Mouse (Mus musculus): ENCODE measurements around the gene Slc17a2. TPM values are rescaled to one million over a fixed set of nuclear protein-coding genes. Genes with fewer than 3 reads are reported as not detected.

Gene Slc17a2
- polyA plus RNA-seq, 1 experiment: 0.08 TPM

DNA sequence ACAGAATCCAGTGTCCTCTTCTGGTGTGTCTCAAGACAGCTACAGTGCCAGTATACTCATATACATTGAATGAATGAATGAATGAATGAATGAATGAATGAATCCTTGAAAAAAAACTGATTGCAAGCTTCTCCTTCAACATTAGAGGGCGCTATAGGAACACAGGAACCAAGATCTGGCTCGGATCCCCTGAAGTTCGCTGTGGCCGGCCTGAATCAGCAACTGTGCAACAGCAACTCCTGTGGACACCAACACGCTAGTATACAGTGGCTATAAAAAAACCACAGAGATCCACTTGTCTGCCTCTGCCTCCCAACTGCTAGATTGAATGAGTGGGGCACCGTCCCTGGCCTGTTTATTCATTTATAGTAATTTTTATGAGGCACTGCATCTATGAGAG lies 26.3 kb downstream of the Slc17a2 start:
- Histone ChIP-seq H3K27me3 (ENCODE audit: control insufficient read depth, insufficient read depth, low read length) (no peaks in the 10 kb centered on the region), H3K4me1 (replicated peaks; ENCODE audit: control insufficient read depth, insufficient read depth, low read length) (no peaks in the 10 kb centered on the region), H3K4me3 (ENCODE audit: control insufficient read depth, insufficient read depth, low read length) (no peak overlapping the region), H3K36me3 (ENCODE audit: control insufficient read depth, insufficient read depth, low read length) (no peaks in the 10 kb centered on the region), H3K27ac (ENCODE audit: control insufficient read depth, insufficient read depth, low read length) (no peak overlapping the region)
- DNase-seq: no peak
- 17% methylated on average over 6 of the region's 6 CpGs for WGBS
- no peak for TF ChIP-seq POLR2A (IDR thresholded peaks at IDR 0.05; ENCODE audit: control insufficient read depth, extremely low read depth, insufficient read depth, low read length, poor library complexity)
- no peak for TF ChIP-seq CTCF (IDR thresholded peaks at IDR 0.05; ENCODE audit: borderline replicate concordance, control insufficient read depth, extremely low read depth, insufficient read depth, low read length, poor library complexity)

DNA sequence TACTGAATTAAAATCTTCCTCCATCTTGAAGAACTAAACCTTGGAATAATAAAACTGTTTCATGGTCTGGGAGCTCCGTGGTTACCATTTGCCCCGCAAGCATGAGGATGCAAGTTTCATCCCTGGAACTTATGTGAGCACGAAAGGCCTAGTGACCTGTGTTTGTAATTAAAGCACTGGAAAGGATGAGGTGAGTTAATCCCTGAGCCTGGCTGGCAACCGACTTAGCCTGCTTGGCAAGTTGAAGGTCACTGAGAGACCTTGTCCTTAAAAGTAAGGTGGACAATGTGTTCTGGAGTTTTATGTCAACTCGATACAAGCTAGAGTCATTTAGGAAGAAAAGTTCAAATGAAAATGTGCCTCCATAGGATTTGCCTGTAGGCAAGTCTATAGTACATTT lies 28.0 kb downstream of the Slc17a2 start:
- H3K27ac ChIP-seq (ENCODE audit: control insufficient read depth, insufficient read depth, low read length): no peak overlapping the region
- TF ChIP-seq POLR2A (IDR thresholded peaks at IDR 0.05; ENCODE audit: control insufficient read depth, extremely low read depth, insufficient read depth, low read length, poor library complexity) (no peak), CTCF (IDR thresholded peaks at IDR 0.05; ENCODE audit: borderline replicate concordance, control insufficient read depth, extremely low read depth, insufficient read depth, low read length, poor library complexity) (no peak)
- no peak for DNase-seq
- H3K27me3 ChIP-seq (ENCODE audit: control insufficient read depth, insufficient read depth, low read length): no peaks in the 10 kb centered on the region
- no peaks in the 10 kb centered on the region for H3K4me1 ChIP-seq (replicated peaks; ENCODE audit: control insufficient read depth, insufficient read depth, low read length)
- H3K4me3 ChIP-seq (ENCODE audit: control insufficient read depth, insufficient read depth, low read length): no peak overlapping the region
- WGBS: 97% methylated on average over 5 of the region's 5 CpGs
- H3K36me3 ChIP-seq (ENCODE audit: control insufficient read depth, insufficient read depth, low read length): no peaks in the 10 kb centered on the region

DNA sequence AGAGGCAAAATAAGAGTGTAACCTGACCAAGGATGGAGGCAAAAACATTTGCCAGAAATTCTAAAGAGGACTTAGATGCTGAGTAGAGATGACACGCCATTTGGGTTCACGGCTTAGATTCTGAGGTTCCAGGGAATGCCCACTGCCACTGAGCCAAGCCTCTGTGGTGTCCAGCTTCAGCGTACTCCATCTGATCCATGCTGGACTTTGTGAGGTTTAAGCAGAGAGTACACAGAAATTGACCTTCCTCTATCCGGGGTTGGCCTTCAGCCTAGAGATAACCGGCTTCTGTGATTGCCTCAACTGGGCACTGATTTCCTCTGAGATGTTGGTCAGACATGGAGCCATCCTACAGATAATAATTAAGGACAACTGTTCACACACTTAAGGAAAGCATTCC lies 29.8 kb downstream of the Slc17a2 start:
- WGBS: 94% methylated on average over 5 of the region's 5 CpGs
- Histone ChIP-seq H3K4me1 (replicated peaks; ENCODE audit: control insufficient read depth, insufficient read depth, low read length) (no peaks in the 10 kb centered on the region), H3K36me3 (ENCODE audit: control insufficient read depth, insufficient read depth, low read length) (no peaks in the 10 kb centered on the region), H3K4me3 (ENCODE audit: control insufficient read depth, insufficient read depth, low read length) (no peak overlapping the region), H3K27ac (ENCODE audit: control insufficient read depth, insufficient read depth, low read length) (no peak overlapping the region), H3K27me3 (ENCODE audit: control insufficient read depth, insufficient read depth, low read length) (no peaks in the 10 kb centered on the region)
- TF ChIP-seq POLR2A (IDR thresholded peaks at IDR 0.05; ENCODE audit: control insufficient read depth, extremely low read depth, insufficient read depth, low read length, poor library complexity) (no peak), CTCF (IDR thresholded peaks at IDR 0.05; ENCODE audit: borderline replicate concordance, control insufficient read depth, extremely low read depth, insufficient read depth, low read length, poor library complexity) (no peak)
- DNase-seq: no peak

DNA sequence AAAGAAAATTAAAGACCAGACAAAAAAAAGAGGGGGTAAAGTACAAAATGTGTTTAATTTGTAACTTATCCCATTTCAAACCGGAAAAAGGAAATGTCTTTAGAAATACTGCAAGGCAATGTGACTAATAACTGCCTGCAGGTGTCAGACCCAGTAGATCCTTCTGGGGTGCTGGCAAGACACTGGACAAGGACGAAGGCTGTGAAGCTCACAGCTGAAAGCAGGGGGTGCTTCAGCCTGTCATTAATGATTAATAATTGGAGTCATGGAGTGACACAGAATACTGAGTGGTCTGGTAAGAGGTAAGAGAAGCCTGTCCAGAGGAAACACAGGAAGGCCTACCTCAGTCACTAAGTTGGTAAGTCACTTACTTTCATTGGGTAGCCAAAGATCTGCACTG lies 32.5 kb downstream of the Slc17a2 start, which contains the start of gene Slc17a3:
Gene Slc17a3, plus strand, starts transcription at position 127 of the 400 bp plus-strand sequence.
- no peak within 1 kb of the TSS for H3K27ac ChIP-seq (ENCODE audit: control insufficient read depth, insufficient read depth, low read length)
- H3K27me3 ChIP-seq (ENCODE audit: control insufficient read depth, insufficient read depth, low read length): no peaks in the 10 kb centered on the region
- 85% methylated on average over 2 of the region's 2 CpGs for WGBS
- H3K4me3 ChIP-seq (ENCODE audit: control insufficient read depth, insufficient read depth, low read length): no peak within 1 kb of the TSS
- no peaks in the 10 kb centered on the region for H3K36me3 ChIP-seq (ENCODE audit: control insufficient read depth, insufficient read depth, low read length)
- TF ChIP-seq CTCF (IDR thresholded peaks at IDR 0.05; ENCODE audit: borderline replicate concordance, control insufficient read depth, extremely low read depth, insufficient read depth, low read length, poor library complexity): no peak
- TF ChIP-seq POLR2A (IDR thresholded peaks at IDR 0.05; ENCODE audit: control insufficient read depth, extremely low read depth, insufficient read depth, low read length, poor library complexity): no peak
- H3K4me1 ChIP-seq (replicated peaks; ENCODE audit: control insufficient read depth, insufficient read depth, low read length): no peaks in the 10 kb centered on the region
- no peak for DNase-seq

DNA sequence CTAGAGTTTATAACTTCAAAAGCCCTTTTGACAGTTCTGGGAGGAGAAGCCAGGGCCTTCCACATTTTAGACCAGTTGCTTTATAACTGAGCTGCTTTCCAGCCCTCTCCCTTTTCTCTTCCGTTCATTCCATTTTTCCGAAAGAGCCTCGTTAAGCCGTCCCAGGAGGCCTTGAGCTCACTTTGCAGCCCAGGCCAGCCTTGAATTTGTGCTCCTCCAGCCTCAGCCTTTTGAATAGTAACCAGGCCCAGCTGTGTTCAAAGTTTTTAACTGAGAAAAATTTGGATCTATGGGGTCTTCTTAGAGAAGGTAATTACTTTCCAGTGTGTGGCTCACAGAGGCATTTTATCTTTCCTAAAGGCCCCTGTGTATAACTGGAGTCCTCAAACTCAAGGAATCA lies 39.1 kb downstream of the Slc17a2 start:
- 96% methylated on average over 4 of the region's 4 CpGs for WGBS
- Histone ChIP-seq H3K27ac (ENCODE audit: control insufficient read depth, insufficient read depth, low read length) (no peak overlapping the region), H3K27me3 (ENCODE audit: control insufficient read depth, insufficient read depth, low read length) (no peaks in the 10 kb centered on the region), H3K4me3 (ENCODE audit: control insufficient read depth, insufficient read depth, low read length) (no peak overlapping the region), H3K36me3 (ENCODE audit: control insufficient read depth, insufficient read depth, low read length) (no peaks in the 10 kb centered on the region), H3K4me1 (replicated peaks; ENCODE audit: control insufficient read depth, insufficient read depth, low read length) (no peaks in the 10 kb centered on the region)
- TF ChIP-seq CTCF (IDR thresholded peaks at IDR 0.05; ENCODE audit: borderline replicate concordance, control insufficient read depth, extremely low read depth, insufficient read depth, low read length, poor library complexity): no peak
- no peak for TF ChIP-seq POLR2A (IDR thresholded peaks at IDR 0.05; ENCODE audit: control insufficient read depth, extremely low read depth, insufficient read depth, low read length, poor library complexity)
- no peak for DNase-seq

DNA sequence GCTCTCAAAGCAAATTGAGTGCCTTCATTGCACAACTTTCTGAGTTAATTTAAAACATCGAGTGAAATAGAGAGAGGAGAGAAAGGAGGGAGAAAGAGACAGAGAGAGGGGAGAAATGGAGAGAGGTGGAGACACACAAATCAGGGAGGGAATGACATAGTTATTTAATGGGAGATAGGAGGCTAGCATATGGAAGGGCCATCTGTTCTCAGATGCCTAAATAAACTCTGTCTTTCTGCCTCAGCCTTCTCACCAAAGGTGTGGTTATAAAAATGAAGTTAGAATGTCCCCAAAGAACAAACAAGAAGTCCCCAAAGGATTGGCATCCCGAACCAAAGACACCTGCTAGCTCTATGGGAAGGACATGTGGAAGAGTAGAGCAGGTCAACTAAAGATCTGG lies 42.5 kb downstream of the Slc17a2 start:
- Histone ChIP-seq H3K27me3 (ENCODE audit: control insufficient read depth, insufficient read depth, low read length) (no peaks in the 10 kb centered on the region), H3K4me3 (ENCODE audit: control insufficient read depth, insufficient read depth, low read length) (no peak overlapping the region), H3K4me1 (replicated peaks; ENCODE audit: control insufficient read depth, insufficient read depth, low read length) (no peaks in the 10 kb centered on the region), H3K27ac (ENCODE audit: control insufficient read depth, insufficient read depth, low read length) (no peak overlapping the region), H3K36me3 (ENCODE audit: control insufficient read depth, insufficient read depth, low read length) (no peaks in the 10 kb centered on the region)
- WGBS: 88% methylated on average over 2 of the region's 2 CpGs
- DNase-seq: no peak
- TF ChIP-seq CTCF (IDR thresholded peaks at IDR 0.05; ENCODE audit: borderline replicate concordance, control insufficient read depth, extremely low read depth, insufficient read depth, low read length, poor library complexity) (no peak), POLR2A (IDR thresholded peaks at IDR 0.05; ENCODE audit: control insufficient read depth, extremely low read depth, insufficient read depth, low read length, poor library complexity) (no peak)

DNA sequence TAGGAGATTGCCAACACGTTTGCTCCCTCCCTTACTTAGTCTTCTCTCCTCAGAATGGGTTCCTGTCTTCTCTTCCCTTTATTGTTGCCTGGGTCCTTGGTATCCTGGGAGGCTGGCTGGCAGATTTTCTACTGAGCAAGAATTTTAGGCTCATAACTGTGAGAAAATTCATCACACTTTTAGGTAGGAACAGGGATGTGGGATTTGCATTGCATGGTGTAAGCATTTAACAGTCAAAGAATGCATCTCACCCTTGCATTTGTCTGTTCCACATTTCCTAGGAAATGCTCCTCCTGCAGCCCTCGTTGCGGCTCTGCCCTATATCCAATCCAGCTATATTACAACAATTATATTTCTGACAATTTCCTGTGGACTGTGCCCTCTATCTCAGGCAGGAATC lies 49.6 kb downstream of the Slc17a2 start:
- Histone ChIP-seq H3K27me3 (ENCODE audit: control insufficient read depth, insufficient read depth, low read length) (no peaks in the 10 kb centered on the region), H3K36me3 (ENCODE audit: control insufficient read depth, insufficient read depth, low read length) (no peaks in the 10 kb centered on the region), H3K27ac (ENCODE audit: control insufficient read depth, insufficient read depth, low read length) (no peak overlapping the region), H3K4me3 (ENCODE audit: control insufficient read depth, insufficient read depth, low read length) (no peak overlapping the region), H3K4me1 (replicated peaks; ENCODE audit: control insufficient read depth, insufficient read depth, low read length) (no peaks in the 10 kb centered on the region)
- no peak for DNase-seq
- TF ChIP-seq CTCF (IDR thresholded peaks at IDR 0.05; ENCODE audit: borderline replicate concordance, control insufficient read depth, extremely low read depth, insufficient read depth, low read length, poor library complexity): no peak
- TF ChIP-seq POLR2A (IDR thresholded peaks at IDR 0.05; ENCODE audit: control insufficient read depth, extremely low read depth, insufficient read depth, low read length, poor library complexity): no peak
- 75% methylated on average over 3 of the region's 3 CpGs for WGBS
